Mouse (Mus musculus): ENCODE data around the gene Swt1. TPM values are rescaled to one million over a fixed set of nuclear protein-coding genes. Genes with fewer than 3 reads are reported as not detected.

Gene Swt1
- 72.2 TPM for polyA plus RNA-seq (2014; fragmentation: Illumina TruSeq; extraction: RNeasy Lipid Tissue Mini Kit (QIAGEN cat#74804); ENCODE audit: low read depth, low replicate concordance)

GRCm38 (mm10) chr1:151428263-151429221, at the start of gene Swt1, which contains the start of gene Trmt1l:
TSS of gene Swt1 (minus strand) at chr1:151428455.
TSS of gene Trmt1l (plus strand) at chr1:151428542.

GRCm38 (mm10) chr1:151344283-151345108, 83.8 kb downstream of the Swt1 start, which contains the start of gene Ivns1abp:
TSS of gene Ivns1abp (plus strand) at chr1:151344477.

Other genes with a start within 250 kb of the Swt1 start
- gene Gm47985, start 245.9 kb downstream of the Swt1 start, polyA plus RNA-seq (2014; fragmentation: Illumina TruSeq; extraction: RNeasy Lipid Tissue Mini Kit (QIAGEN cat#74804); ENCODE audit: low read depth, low replicate concordance) = not detected
- gene Gm8947, start 236.1 kb downstream of the Swt1 start, polyA plus RNA-seq (2014; fragmentation: Illumina TruSeq; extraction: RNeasy Lipid Tissue Mini Kit (QIAGEN cat#74804); ENCODE audit: low read depth, low replicate concordance) = not detected
- gene Gm47995, start 230.0 kb downstream of the Swt1 start, polyA plus RNA-seq (2014; fragmentation: Illumina TruSeq; extraction: RNeasy Lipid Tissue Mini Kit (QIAGEN cat#74804); ENCODE audit: low read depth, low replicate concordance) = not detected
- gene 3110040M04Rik, start 224.3 kb downstream of the Swt1 start, polyA plus RNA-seq (2014; fragmentation: Illumina TruSeq; extraction: RNeasy Lipid Tissue Mini Kit (QIAGEN cat#74804); ENCODE audit: low read depth, low replicate concordance) = not detected
- gene Gm47996, start 218.3 kb downstream of the Swt1 start, polyA plus RNA-seq (2014; fragmentation: Illumina TruSeq; extraction: RNeasy Lipid Tissue Mini Kit (QIAGEN cat#74804); ENCODE audit: low read depth, low replicate concordance) = not detected
- 1,520 TPM for gene Ivns1abp, start 84.0 kb downstream of the Swt1 start, polyA plus RNA-seq (2014; fragmentation: Illumina TruSeq; extraction: RNeasy Lipid Tissue Mini Kit (QIAGEN cat#74804); ENCODE audit: low read depth, low replicate concordance)
- gene Trmt1l, start 87 bp upstream of the Swt1 start, polyA plus RNA-seq (2014; fragmentation: Illumina TruSeq; extraction: RNeasy Lipid Tissue Mini Kit (QIAGEN cat#74804); ENCODE audit: low read depth, low replicate concordance) = 53.4 TPM
- gene Rnf2, start 72.5 kb upstream of the Swt1 start, polyA plus RNA-seq (2014; fragmentation: Illumina TruSeq; extraction: RNeasy Lipid Tissue Mini Kit (QIAGEN cat#74804); ENCODE audit: low read depth, low replicate concordance) = 115 TPM
- gene Fam129a, start 142.7 kb upstream of the Swt1 start, polyA plus RNA-seq (2014; fragmentation: Illumina TruSeq; extraction: RNeasy Lipid Tissue Mini Kit (QIAGEN cat#74804); ENCODE audit: low read depth, low replicate concordance) = 108 TPM

All from sigmoid colon, adult 10 weeks (tissue).